Mouse (Mus musculus): ENCODE measurements at regions not wholly inside any gene's neighbourhood (a gene's known extent, or its start where the extent isn't known, plus 50 kb on each side); places are given as distances from the start of the nearest gene placed in this dataset.
A peak's percentile ranks its signal among the peaks of the same experiment; 100 is the strongest.

DNA sequence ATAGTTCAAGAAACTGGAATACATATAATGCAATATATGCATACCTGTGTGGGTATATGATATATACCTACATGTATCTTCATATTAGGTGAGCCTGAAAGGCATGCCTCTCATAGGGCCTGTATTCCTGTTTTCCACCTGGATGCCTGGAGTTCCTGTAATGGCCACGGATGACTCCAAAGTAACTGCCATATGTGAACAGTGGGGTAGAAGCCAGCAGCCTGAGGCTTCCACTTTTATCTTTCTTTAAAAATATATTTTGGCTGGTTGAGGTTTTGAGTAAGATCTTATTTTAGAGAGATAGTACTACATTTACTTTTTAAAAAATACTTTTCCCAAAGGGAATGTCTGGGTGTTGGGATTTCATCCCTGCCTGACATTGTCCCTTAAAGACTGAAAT is 850.8 kb downstream of the 5730522E02Rik start:
- whole genome bisulfite sequencing, result 90% methylated on average over 1 of the region's 1 CpGs

DNA sequence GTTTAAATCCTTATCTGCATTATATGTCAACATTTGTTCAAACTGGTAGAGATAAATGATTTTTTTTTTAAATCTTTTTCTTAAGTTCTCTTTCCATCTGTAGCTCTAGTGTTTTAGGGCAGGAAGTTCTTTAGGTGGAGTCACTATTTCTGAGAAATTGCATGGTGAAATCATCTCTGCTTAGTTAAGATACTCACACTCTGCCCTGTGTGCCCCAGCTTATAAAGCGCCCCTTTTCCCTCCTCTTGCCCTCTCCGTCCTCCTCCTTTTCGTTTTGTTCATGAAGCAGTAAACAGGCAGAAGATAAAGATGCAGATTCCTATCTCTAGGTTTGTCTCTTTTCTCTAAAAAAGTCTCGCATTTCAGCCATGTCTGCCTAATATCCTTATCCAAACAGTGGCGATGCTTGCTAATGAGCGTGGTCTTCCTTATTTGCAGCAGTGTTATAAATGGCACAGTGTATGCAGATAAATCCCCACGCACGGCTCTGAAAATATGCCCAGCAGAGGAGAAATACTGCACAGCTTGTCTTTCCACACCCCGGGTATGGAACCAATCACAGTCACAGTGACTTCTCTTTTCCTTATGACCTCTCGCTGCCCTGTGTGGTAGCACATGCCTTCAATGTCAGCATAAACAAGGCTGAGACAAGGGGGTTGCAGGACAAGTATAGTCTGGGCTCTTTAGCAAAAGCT is 852.7 kb downstream of the 5730522E02Rik start:
- Histone ChIP-seq H3K4me2 (ENCODE audit: low read depth, low read length) (peak overlapping the region; percentile 78), H3K27ac (ENCODE audit: low read length) (no peak overlapping the region), H3K27me3 (ENCODE audit: control insufficient read depth, insufficient read depth, low read length) (no peaks in the 10 kb centered on the region), H3K9ac (ENCODE audit: low read length) (no peak overlapping the region), H3K4me1 (ENCODE audit: control insufficient read depth, insufficient read depth, low read length) (0 out of 2 replicates have a peak, but pooled peaks cover 2% of the 10 kb centered on the region), H3K4me3 (ENCODE audit: low read length) (peak overlapping the region; percentile 47), H3K36me3 (ENCODE audit: control insufficient read depth, insufficient read depth) (no peaks in the 10 kb centered on the region), H3K9me3 (replicated peaks; ENCODE audit: control insufficient read depth, low read length) (no peaks in the 10 kb centered on the region)
- WGBS, result 14% methylated on average over 10 of the region's 10 CpGs
- ATAC-seq (replicated peaks; ENCODE audit: extremely low read depth, insufficient read depth, low FRiP score), result no peak

More for the DNA sequence above, 850.8 kb downstream of the 5730522E02Rik start:
- H3K4me2 ChIP-seq (ENCODE audit: low read depth, low read length), result no peak overlapping the region
- no peak overlapping the region for H3K9ac ChIP-seq (ENCODE audit: low read length)
- no peaks in the 10 kb centered on the region for H3K36me3 ChIP-seq (ENCODE audit: control insufficient read depth, insufficient read depth)
- no peaks in the 10 kb centered on the region for H3K27me3 ChIP-seq (ENCODE audit: control insufficient read depth, insufficient read depth, low read length)
- no peak for ATAC-seq (replicated peaks; ENCODE audit: extremely low read depth, insufficient read depth, low FRiP score)
- H3K27ac ChIP-seq (ENCODE audit: low read length), result no peak overlapping the region
- H3K4me3 ChIP-seq (ENCODE audit: low read length), result no peak overlapping the region
- H3K4me1 ChIP-seq (ENCODE audit: control insufficient read depth, insufficient read depth, low read length), result 0 out of 2 replicates have a peak, but pooled peaks cover 2% of the 10 kb centered on the region
- no peaks in the 10 kb centered on the region for H3K9me3 ChIP-seq (replicated peaks; ENCODE audit: control insufficient read depth, low read length)

DNA sequence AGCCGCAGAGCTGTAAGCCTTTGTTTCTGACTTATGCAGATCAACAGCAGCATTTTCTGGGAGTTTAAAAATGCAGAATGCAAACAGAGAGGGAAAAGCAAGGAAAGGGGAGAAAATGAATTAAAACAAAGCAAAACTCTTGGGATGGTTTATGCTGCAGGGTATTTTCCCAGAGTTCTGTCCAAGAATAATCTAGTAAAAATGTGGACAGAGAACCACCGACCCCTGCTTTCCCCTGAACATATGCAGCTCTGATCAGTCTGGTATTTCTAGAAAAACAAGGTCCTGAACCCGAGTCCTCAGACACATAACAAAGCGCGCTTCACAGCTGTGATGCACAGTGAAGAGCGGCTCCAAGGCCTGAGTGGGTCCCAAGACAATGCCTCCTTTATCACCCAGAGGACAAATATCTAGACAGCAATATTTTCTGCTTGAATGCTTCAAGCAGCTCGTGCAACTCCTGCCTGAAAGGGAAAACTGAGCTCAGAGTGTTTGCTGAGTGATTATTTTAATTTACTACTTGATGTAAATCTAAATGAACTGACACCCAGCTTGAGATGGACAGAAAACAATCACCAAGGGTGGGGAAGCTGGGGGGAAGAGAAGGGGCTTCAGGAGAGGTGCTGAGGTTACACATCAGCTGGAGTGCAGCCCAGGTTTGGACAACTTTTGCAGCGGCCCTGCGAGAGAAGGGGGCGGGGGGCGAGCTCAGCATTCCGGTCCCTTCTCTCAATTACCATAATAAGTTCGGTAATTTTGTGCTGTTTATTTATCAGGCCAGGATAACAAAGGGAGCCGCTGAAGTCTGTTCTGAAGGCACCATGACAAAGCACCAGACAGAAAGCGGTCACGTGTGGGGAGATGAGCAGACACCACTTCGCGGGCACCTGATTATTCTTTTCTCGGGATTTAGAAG is 853.6 kb downstream of the 5730522E02Rik start:
- H3K4me1 ChIP-seq (ENCODE audit: control insufficient read depth, insufficient read depth, low read length), result 0 out of 2 replicates have a peak, but pooled peaks cover 2% of the 10 kb centered on the region
- peak overlapping the region; percentile 78 for H3K4me2 ChIP-seq (ENCODE audit: low read depth, low read length)
- no peaks in the 10 kb centered on the region for H3K36me3 ChIP-seq (ENCODE audit: control insufficient read depth, insufficient read depth)
- peak overlapping the region; percentile 30; the same call in 1 of the 2 replicates for H3K9ac ChIP-seq (ENCODE audit: low read length)
- WGBS, result 21% methylated on average over 19 of the region's 19 CpGs
- no peak overlapping the region for H3K27ac ChIP-seq (ENCODE audit: low read length)
- H3K9me3 ChIP-seq (replicated peaks; ENCODE audit: control insufficient read depth, low read length), result no peaks in the 10 kb centered on the region
- no peak for ATAC-seq (replicated peaks; ENCODE audit: extremely low read depth, insufficient read depth, low FRiP score)
- H3K4me3 ChIP-seq (ENCODE audit: low read length), result peak overlapping the region; percentile 47
- no peaks in the 10 kb centered on the region for H3K27me3 ChIP-seq (ENCODE audit: control insufficient read depth, insufficient read depth, low read length)

DNA sequence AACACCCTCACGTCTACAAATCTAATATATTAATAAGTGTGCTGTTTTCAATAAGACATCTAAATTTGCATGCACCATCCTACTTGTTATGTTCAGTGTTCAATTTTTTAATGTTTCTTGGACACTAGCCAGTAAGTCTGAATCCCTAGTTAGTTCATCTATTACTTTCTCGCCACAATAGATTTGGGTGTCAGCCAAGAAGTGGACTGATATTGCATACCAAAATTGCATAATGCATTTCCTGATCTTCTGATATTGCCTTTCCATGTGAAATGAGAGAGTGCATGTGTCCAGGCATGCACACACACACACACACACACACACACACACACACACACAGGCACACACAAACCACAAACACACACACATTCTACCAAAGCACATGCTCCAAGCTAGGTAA is 874.9 kb downstream of the 5730522E02Rik start:
- ATAC-seq (replicated peaks; ENCODE audit: extremely low read depth, insufficient read depth, low FRiP score), result no peak
- Histone ChIP-seq H3K4me1 (ENCODE audit: control insufficient read depth, insufficient read depth, low read length) (no peaks in the 10 kb centered on the region), H3K9me3 (replicated peaks; ENCODE audit: control insufficient read depth, low read length) (no peaks in the 10 kb centered on the region), H3K27me3 (ENCODE audit: control insufficient read depth, insufficient read depth, low read length) (no peaks in the 10 kb centered on the region), H3K4me3 (ENCODE audit: low read length) (no peak overlapping the region), H3K27ac (ENCODE audit: low read length) (no peak overlapping the region), H3K36me3 (ENCODE audit: control insufficient read depth, insufficient read depth) (no peaks in the 10 kb centered on the region), H3K9ac (ENCODE audit: low read length) (no peak overlapping the region), H3K4me2 (ENCODE audit: low read depth, low read length) (no peak overlapping the region)
- 39% methylated on average over 2 of the region's 2 CpGs for WGBS

DNA sequence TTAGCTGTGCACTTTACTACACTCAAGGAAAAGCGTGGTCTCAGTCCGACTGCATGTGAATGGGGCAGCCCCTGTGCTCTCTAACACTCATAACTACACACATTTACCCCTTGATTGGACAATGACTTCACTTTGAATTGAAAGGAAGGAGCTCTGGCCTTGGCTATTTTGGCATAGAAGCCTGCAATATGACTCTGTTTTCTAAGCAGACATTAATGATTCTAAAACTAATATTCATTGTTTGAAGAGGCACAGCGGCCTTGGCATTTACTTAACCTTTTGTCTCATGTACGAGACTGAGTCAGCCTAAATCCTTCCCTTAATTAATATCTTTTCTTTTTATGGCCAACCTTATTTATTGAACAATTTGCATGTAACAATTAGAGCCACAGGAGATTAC is 879.9 kb downstream of the 5730522E02Rik start:
- WGBS, result 82% methylated on average over 4 of the region's 4 CpGs
- Histone ChIP-seq H3K27me3 (ENCODE audit: control insufficient read depth, insufficient read depth, low read length) (no peaks in the 10 kb centered on the region), H3K4me3 (ENCODE audit: low read length) (no peak overlapping the region), H3K9me3 (replicated peaks; ENCODE audit: control insufficient read depth, low read length) (no peaks in the 10 kb centered on the region), H3K27ac (ENCODE audit: low read length) (no peak overlapping the region), H3K36me3 (ENCODE audit: control insufficient read depth, insufficient read depth) (no peaks in the 10 kb centered on the region), H3K4me2 (ENCODE audit: low read depth, low read length) (no peak overlapping the region), H3K9ac (ENCODE audit: low read length) (no peak overlapping the region), H3K4me1 (ENCODE audit: control insufficient read depth, insufficient read depth, low read length) (no peaks in the 10 kb centered on the region)
- ATAC-seq (replicated peaks; ENCODE audit: extremely low read depth, insufficient read depth, low FRiP score), result no peak

DNA sequence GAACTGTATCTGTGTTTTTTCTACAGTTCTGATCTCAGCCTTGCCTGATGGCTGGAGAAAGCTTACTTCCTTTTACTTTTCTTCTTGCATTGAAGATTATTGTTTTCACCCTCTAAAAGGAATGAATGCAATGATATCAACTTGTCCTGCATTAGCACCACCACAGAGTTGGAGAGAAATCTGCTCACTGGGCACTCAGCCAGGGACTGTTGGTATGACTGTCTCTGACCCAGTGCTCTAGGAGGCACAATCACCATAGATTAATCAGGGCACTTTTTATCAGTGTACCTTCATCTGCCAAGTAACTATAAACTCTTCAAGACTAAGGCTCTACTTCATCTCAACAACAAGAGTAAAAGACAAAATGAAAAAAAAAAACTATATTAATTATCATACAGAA is 888.1 kb downstream of the 5730522E02Rik start:
- Histone ChIP-seq H3K27ac (ENCODE audit: low read length) (no peak overlapping the region), H3K9ac (ENCODE audit: low read length) (no peak overlapping the region), H3K4me1 (ENCODE audit: control insufficient read depth, insufficient read depth, low read length) (peaks cover 2% of the 10 kb centered on the region; the same call in 1 of the 2 replicates), H3K4me2 (ENCODE audit: low read depth, low read length) (no peak overlapping the region), H3K27me3 (ENCODE audit: control insufficient read depth, insufficient read depth, low read length) (no peaks in the 10 kb centered on the region), H3K36me3 (ENCODE audit: control insufficient read depth, insufficient read depth) (no peaks in the 10 kb centered on the region), H3K9me3 (replicated peaks; ENCODE audit: control insufficient read depth, low read length) (no peaks in the 10 kb centered on the region), H3K4me3 (ENCODE audit: low read length) (no peak overlapping the region)
- ATAC-seq (replicated peaks; ENCODE audit: extremely low read depth, insufficient read depth, low FRiP score), result no peak

DNA sequence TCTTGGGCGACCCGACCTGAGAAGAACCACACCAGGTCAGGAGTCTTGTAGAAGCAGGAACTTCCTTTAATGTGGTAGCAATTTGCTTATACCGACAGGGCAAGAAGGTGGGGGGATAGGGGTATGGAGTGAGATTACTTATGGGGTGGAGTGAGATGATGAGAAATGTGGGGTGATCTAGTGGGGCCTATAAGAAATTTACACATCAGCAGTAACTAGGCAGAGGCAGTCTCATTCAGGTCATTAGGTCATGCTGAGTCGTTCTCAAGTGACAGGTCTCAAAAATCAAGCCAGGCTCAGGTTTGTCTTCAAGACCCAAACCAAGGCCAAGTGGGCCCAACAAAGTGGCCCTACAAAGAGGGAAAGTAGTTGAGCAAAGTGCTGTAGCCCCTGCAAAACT is 889.1 kb downstream of the 5730522E02Rik start:
- Histone ChIP-seq H3K27ac (ENCODE audit: low read length) (no peak overlapping the region), H3K9me3 (replicated peaks; ENCODE audit: control insufficient read depth, low read length) (no peaks in the 10 kb centered on the region), H3K4me1 (ENCODE audit: control insufficient read depth, insufficient read depth, low read length) (peaks cover 2% of the 10 kb centered on the region; the same call in 1 of the 2 replicates), H3K9ac (ENCODE audit: low read length) (no peak overlapping the region), H3K4me3 (ENCODE audit: low read length) (no peak overlapping the region), H3K27me3 (ENCODE audit: control insufficient read depth, insufficient read depth, low read length) (no peaks in the 10 kb centered on the region), H3K36me3 (ENCODE audit: control insufficient read depth, insufficient read depth) (no peaks in the 10 kb centered on the region), H3K4me2 (ENCODE audit: low read depth, low read length) (no peak overlapping the region)
- WGBS, result 79% methylated on average over 4 of the region's 4 CpGs
- no peak for ATAC-seq (replicated peaks; ENCODE audit: extremely low read depth, insufficient read depth, low FRiP score)

DNA sequence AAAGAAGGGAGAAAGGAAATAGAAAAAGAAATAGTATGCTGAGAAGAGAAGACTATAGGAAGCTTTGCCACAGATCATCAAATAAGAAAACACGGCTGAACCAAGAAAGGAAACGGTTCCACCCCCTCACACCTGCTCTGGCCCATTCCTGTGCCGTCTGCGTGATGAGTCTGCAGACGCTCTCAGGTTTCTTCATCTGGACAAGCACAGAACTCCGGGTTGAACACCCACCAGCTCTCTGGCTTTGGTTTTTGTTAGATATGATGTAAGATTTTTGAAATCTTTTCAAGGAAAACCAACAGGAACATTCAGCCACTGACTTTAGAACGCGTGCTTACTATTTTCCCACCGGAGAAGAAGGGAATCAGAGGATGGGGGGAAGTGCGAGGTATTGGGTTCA is 895.9 kb downstream of the 5730522E02Rik start:
- Histone ChIP-seq H3K4me1 (ENCODE audit: control insufficient read depth, insufficient read depth, low read length) (peaks cover 5% of the 10 kb centered on the region; the same call in 1 of the 2 replicates), H3K27me3 (ENCODE audit: control insufficient read depth, insufficient read depth, low read length) (no peaks in the 10 kb centered on the region), H3K4me2 (ENCODE audit: low read depth, low read length) (no peak overlapping the region), H3K9ac (ENCODE audit: low read length) (no peak overlapping the region), H3K36me3 (ENCODE audit: control insufficient read depth, insufficient read depth) (no peaks in the 10 kb centered on the region), H3K9me3 (replicated peaks; ENCODE audit: control insufficient read depth, low read length) (no peaks in the 10 kb centered on the region), H3K4me3 (ENCODE audit: low read length) (no peak overlapping the region), H3K27ac (ENCODE audit: low read length) (no peak overlapping the region)
- no peak for ATAC-seq (replicated peaks; ENCODE audit: extremely low read depth, insufficient read depth, low FRiP score)
- 70% methylated on average over 10 of the region's 10 CpGs for WGBS

DNA sequence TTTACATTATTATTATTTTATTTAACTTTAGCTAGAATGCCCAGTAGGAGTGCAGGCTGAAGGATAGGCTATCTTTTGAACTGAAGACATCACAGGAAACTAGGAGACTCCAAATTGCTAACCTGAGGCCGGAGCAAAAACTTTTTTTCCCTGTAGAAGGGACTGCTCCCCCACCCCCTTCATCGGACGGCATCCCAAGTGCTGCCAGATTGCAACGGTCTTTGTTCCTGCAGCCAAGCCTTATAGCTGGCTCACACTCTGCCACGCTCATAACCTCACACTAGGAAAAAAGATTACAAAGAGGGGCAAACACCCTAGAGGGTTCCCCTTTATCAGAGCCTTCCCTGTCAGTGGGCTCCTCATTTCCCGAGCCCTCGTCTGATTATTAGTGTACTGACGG is 896.7 kb downstream of the 5730522E02Rik start:
- no peak overlapping the region for H3K4me3 ChIP-seq (ENCODE audit: low read length)
- no peak overlapping the region for H3K9ac ChIP-seq (ENCODE audit: low read length)
- no peaks in the 10 kb centered on the region for H3K36me3 ChIP-seq (ENCODE audit: control insufficient read depth, insufficient read depth)
- ATAC-seq (replicated peaks; ENCODE audit: extremely low read depth, insufficient read depth, low FRiP score), result no peak; the same call in 1 of the 2 replicates
- WGBS, result 19% methylated on average over 8 of the region's 8 CpGs
- no peaks in the 10 kb centered on the region for H3K27me3 ChIP-seq (ENCODE audit: control insufficient read depth, insufficient read depth, low read length)
- H3K27ac ChIP-seq (ENCODE audit: low read length), result no peak overlapping the region
- no peaks in the 10 kb centered on the region for H3K9me3 ChIP-seq (replicated peaks; ENCODE audit: control insufficient read depth, low read length)
- H3K4me2 ChIP-seq (ENCODE audit: low read depth, low read length), result peak overlapping the region; percentile 35
- peaks cover 5% of the 10 kb centered on the region; the same call in 1 of the 2 replicates for H3K4me1 ChIP-seq (ENCODE audit: control insufficient read depth, insufficient read depth, low read length)

Data from heart, embryonic 16.5 days (tissue).